Mouse (Mus musculus): ENCODE results near the gene D8Ertd738e.

DNA sequence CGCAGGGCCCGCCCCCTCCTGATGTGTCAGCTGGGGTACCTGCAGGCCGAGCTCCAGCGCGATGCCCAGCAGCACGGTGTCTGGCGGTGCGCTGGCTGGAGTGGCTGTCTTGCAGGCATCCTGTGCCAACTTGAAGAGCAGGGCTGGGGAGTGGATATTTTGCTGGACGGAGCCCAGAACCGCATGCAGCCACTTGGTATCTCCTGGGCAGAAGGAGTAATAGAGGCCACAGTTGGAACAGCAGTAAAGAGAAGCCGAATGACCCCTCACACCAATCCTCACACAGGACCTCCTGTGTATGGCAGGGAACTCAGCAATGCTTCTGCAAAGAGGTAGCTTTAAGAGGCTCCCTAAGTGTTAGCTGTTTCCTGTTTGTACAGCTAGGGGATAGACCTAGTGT, 32.3 kb downstream of the D8Ertd738e start:
- TF ChIP-seq POLR2A (IDR thresholded peaks at IDR 0.05; ENCODE audit: insufficient read depth, low read depth, low read length) (no peak), CTCF (IDR thresholded peaks at IDR 0.05; ENCODE audit: insufficient read depth, low read depth, low read length) (no peak)
